Mouse (Mus musculus) adrenal gland, postnatal 0 days (tissue): ENCODE results near the gene Rbm15. TPM values are rescaled to one million over a fixed set of nuclear protein-coding genes. Genes with fewer than 3 reads are reported as not detected.

Experiments used
- polyA plus RNA-seq: library from polyadenylated mRNA; unstranded; fragments of >200 nt; fragmentation: Nextera tagmentation; extraction: Ambion mirVana; gene quantifications from 2 replicates; pipeline ENCODE4 v1.2.1, GENCODE M21; 2015

Rbm15 gene
- 5.6 and 8.5 TPM in 2 replicates for polyA plus RNA-seq

GRCm38 (mm10) chr3:107333381-107334201 is at the start of gene Rbm15:
Gene Rbm15, minus strand, starts transcription at chr3:107333673.

DNA sequence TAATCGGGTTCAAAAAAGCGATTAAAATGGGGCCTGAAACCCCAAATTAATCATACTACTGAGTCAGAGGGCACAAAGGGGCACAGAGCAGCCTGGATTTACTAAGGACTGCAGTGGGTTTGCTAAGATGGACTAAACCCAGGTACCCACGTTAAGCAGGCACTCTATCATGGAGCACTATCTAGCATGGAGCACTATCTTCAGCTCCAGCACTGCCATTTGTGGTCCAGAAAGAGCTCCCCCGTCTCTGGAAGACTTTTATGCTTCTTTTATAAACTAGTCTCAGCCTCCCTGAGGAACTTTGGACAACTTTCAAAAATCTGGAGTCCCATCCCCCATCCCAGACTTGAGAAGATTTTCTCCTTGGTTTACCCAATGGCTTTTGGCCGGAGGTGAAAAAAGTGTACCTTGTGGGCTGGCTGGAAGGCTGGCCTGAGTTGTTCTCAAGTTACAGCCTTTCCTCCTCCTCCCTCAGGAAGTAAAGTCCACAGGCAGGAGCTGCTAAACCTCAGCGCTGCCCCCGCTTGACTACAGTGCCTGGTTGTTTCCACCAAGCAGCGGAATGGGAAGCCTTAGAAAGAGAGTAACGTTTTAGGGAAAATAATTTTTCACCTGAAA is 42.6 kb downstream of the Rbm15 start, which contains the start of gene Slc16a4:
Slc16a4 (plus strand) TSS at position 467 of the 618 bp plus-strand sequence.

DNA sequence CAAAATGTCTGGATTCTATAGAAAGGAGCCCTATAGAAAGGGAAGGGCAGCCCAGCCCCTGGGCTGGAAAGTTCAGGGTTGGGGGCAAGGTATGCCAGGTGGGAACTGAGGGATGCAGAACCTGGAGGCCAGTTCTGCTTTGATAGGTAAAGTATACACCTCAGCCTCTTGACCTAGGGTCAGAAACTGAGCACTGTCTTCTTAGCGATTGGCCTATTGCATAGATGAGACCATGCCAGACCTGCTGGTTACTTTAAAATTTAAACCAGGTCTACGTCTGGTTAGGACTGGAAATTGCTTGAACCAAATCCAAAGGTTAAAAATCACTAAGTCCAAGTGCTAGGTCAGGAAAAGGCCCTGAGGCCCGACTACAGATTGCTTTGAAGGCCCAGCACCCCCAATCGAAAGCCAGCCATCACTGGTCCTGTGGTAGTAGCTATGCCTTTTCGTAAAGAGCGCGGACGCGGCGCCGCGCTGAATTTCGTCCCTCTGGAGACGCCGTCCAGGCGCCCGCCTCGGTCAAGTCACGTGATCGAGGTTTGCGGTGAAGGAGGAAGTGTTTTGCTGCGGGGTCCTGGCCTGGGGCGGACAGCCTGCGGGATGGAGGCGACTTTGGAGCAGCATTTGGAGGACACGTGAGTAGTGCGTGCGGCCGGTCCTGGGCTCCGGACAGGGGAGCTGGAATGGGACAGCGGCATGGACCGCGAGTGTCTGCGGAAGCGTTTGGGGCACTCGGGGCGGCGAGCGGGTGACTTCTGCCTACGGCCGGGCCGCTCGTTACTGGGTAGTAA is 54.8 kb downstream of the Rbm15 start, which contains the start of gene Lamtor5:
Lamtor5 (plus strand) TSS at position 380 of the 791 bp plus-strand sequence.

Other genes with a start within 250 kb of the Rbm15 start
- gene Kcna2, start 232.5 kb downstream of the Rbm15 start, polyA plus RNA-seq, result 0.36 and 0.69 TPM in 2 replicates
- not detected in 2 replicates for gene Kcna10, start 150.6 kb downstream of the Rbm15 start, polyA plus RNA-seq
- 5.7 and 151 TPM in 2 replicates for gene Cym, start 111.9 kb downstream of the Rbm15 start, polyA plus RNA-seq
- gene A630076J17Rik, start 103.1 kb downstream of the Rbm15 start, polyA plus RNA-seq, result not detected in 2 replicates
- 0.32 and 0.43 TPM in 2 replicates for gene Prok1, start 94.0 kb downstream of the Rbm15 start, polyA plus RNA-seq
- 323 and 440 TPM in 2 replicates for gene Lamtor5, start 54.8 kb downstream of the Rbm15 start, polyA plus RNA-seq
- gene Slc16a4, start 42.4 kb downstream of the Rbm15 start, polyA plus RNA-seq, result 2.7 and 3.5 TPM in 2 replicates
- gene Kcnc4, start 125.9 kb upstream of the Rbm15 start, polyA plus RNA-seq, result 4.8 and 6.4 TPM in 2 replicates
- gene Slc6a17, start 184.3 kb upstream of the Rbm15 start, polyA plus RNA-seq, result 0.66 and 2.7 TPM in 2 replicates
- gene Ubl4b, start 221.4 kb upstream of the Rbm15 start, polyA plus RNA-seq, result not detected in 2 replicates